Mouse (Mus musculus): ENCODE results near the gene Tmem131l. TPM values are rescaled to one million over a fixed set of nuclear protein-coding genes. Genes with fewer than 3 reads are reported as not detected.

The Tmem131l gene
- polyA plus RNA-seq (2015; fragmentation: Nextera tagmentation; extraction: Ambion mirVana) = 81.1 and 91.8 TPM in 2 replicates

- ATAC-seq = peak; percentile 95
- peak within 1 kb of the TSS; percentile 95 for H3K4me3 ChIP-seq (replicated peaks)
- peak within 1 kb of the TSS; percentile 97 for H3K9ac ChIP-seq (replicated peaks)
- no peaks in the 10 kb centered on the region for H3K36me3 ChIP-seq
- WGBS = under 1% methylated on average over 76 of the region's 100 CpGs
- H3K4me1 ChIP-seq (replicated peaks) = peaks cover 44% of the 10 kb centered on the region
- H3K4me2 ChIP-seq (replicated peaks) = peak within 1 kb of the TSS; percentile 87
- peaks cover 6% of the 10 kb centered on the region; the same call in 1 of the 2 replicates for H3K27me3 ChIP-seq
- H3K27ac ChIP-seq = peak within 1 kb of the TSS; percentile 95
- H3K9me3 ChIP-seq = no peaks in the 10 kb centered on the region
These were observed at the start of gene Tmem131l for GRCm38 (mm10) chr3:84039646-84040475. TSS of gene Tmem131l (minus strand) at chr3:84040175.

GRCm38 (mm10) chr3:84086921-84087320, 46.9 kb upstream of the Tmem131l start:
- no peaks in the 10 kb centered on the region for H3K36me3 ChIP-seq
- H3K4me3 ChIP-seq (replicated peaks) = no peak overlapping the region
- no peak overlapping the region for H3K4me2 ChIP-seq (replicated peaks)
- H3K27me3 ChIP-seq = peaks cover 15% of the 10 kb centered on the region; the same call in 1 of the 2 replicates
- ATAC-seq = no peak
- no peaks in the 10 kb centered on the region for H3K9me3 ChIP-seq
- WGBS = 28% methylated on average over 2 of the region's 2 CpGs
- H3K27ac ChIP-seq = no peak overlapping the region
- peaks cover 7% of the 10 kb centered on the region; the same call in 1 of the 2 replicates for H3K4me1 ChIP-seq (replicated peaks)
- no peak overlapping the region for H3K9ac ChIP-seq (replicated peaks)

GRCm38 (mm10) chr3:84086337-84086736, 46.4 kb upstream of the Tmem131l start:
- Histone ChIP-seq H3K27me3 (peaks cover 15% of the 10 kb centered on the region; the same call in 1 of the 2 replicates), H3K27ac (no peak overlapping the region), H3K36me3 (no peaks in the 10 kb centered on the region), H3K4me2 (replicated peaks) (no peak overlapping the region), H3K4me3 (replicated peaks) (no peak overlapping the region), H3K4me1 (replicated peaks) (peaks cover 7% of the 10 kb centered on the region; the same call in 1 of the 2 replicates), H3K9ac (replicated peaks) (no peak overlapping the region), H3K9me3 (no peaks in the 10 kb centered on the region)
- WGBS = 79% methylated on average over 7 of the region's 7 CpGs
- no peak for ATAC-seq

GRCm38 (mm10) chr3:84085429-84085828, 45.5 kb upstream of the Tmem131l start:
- Histone ChIP-seq H3K9ac (replicated peaks) (no peak overlapping the region), H3K27me3 (peaks cover 15% of the 10 kb centered on the region; the same call in 1 of the 2 replicates), H3K4me2 (replicated peaks) (no peak overlapping the region), H3K9me3 (no peaks in the 10 kb centered on the region), H3K36me3 (no peaks in the 10 kb centered on the region), H3K4me3 (replicated peaks) (no peak overlapping the region), H3K27ac (no peak overlapping the region), H3K4me1 (replicated peaks) (peaks cover 7% of the 10 kb centered on the region; the same call in 1 of the 2 replicates)
- ATAC-seq = no peak
- WGBS = 60% methylated on average over 9 of the region's 9 CpGs

GRCm38 (mm10) chr3:84081208-84081722, 41.3 kb upstream of the Tmem131l start:
- ATAC-seq = no peak
- Histone ChIP-seq H3K4me3 (replicated peaks) (no peak overlapping the region), H3K27me3 (peaks cover 10% of the 10 kb centered on the region; the same call in 1 of the 2 replicates), H3K4me1 (replicated peaks) (peaks cover 7% of the 10 kb centered on the region), H3K9ac (replicated peaks) (no peak overlapping the region), H3K9me3 (no peaks in the 10 kb centered on the region), H3K4me2 (replicated peaks) (no peak overlapping the region), H3K36me3 (no peaks in the 10 kb centered on the region), H3K27ac (no peak overlapping the region)
- 94% methylated on average over 4 of the region's 4 CpGs for WGBS

- H3K36me3 ChIP-seq = no peaks in the 10 kb centered on the region
- peaks cover 7% of the 10 kb centered on the region for H3K4me1 ChIP-seq (replicated peaks)
- WGBS = 47% methylated on average over 7 of the region's 7 CpGs
- ATAC-seq = peak; percentile 73
- H3K9ac ChIP-seq (replicated peaks) = no peak overlapping the region
- peaks cover 9% of the 10 kb centered on the region; the same call in 1 of the 2 replicates for H3K27me3 ChIP-seq
- no peak overlapping the region for H3K27ac ChIP-seq
- no peaks in the 10 kb centered on the region for H3K9me3 ChIP-seq
- no peak overlapping the region for H3K4me2 ChIP-seq (replicated peaks)
- H3K4me3 ChIP-seq (replicated peaks) = no peak overlapping the region
These were observed 40.1 kb upstream of the Tmem131l start for GRCm38 (mm10) chr3:84080074-84080473.

GRCm38 (mm10) chr3:84077505-84077904, 37.5 kb upstream of the Tmem131l start:
- Histone ChIP-seq H3K4me1 (replicated peaks) (peaks cover 7% of the 10 kb centered on the region), H3K4me2 (replicated peaks) (no peak overlapping the region), H3K9me3 (no peaks in the 10 kb centered on the region), H3K27ac (no peak overlapping the region), H3K9ac (replicated peaks) (no peak overlapping the region), H3K36me3 (no peaks in the 10 kb centered on the region), H3K4me3 (replicated peaks) (no peak overlapping the region), H3K27me3 (no peaks in the 10 kb centered on the region)
- WGBS = 86% methylated on average over 4 of the region's 4 CpGs
- ATAC-seq = no peak

GRCm38 (mm10) chr3:84076543-84077332, 36.8 kb upstream of the Tmem131l start:
- Histone ChIP-seq H3K9me3 (no peaks in the 10 kb centered on the region), H3K4me2 (replicated peaks) (no peak overlapping the region), H3K36me3 (no peaks in the 10 kb centered on the region), H3K27ac (no peak overlapping the region), H3K27me3 (no peaks in the 10 kb centered on the region), H3K4me1 (replicated peaks) (peaks cover 7% of the 10 kb centered on the region), H3K9ac (replicated peaks) (no peak overlapping the region), H3K4me3 (replicated peaks) (no peak overlapping the region)
- WGBS = 73% methylated on average over 13 of the region's 13 CpGs
- no peak for ATAC-seq

GRCm38 (mm10) chr3:84075516-84075915, 35.5 kb upstream of the Tmem131l start:
- no peak overlapping the region for H3K27ac ChIP-seq
- WGBS = 87% methylated on average over 4 of the region's 4 CpGs

GRCm38 (mm10) chr3:84074777-84075176, 34.8 kb upstream of the Tmem131l start:
- Histone ChIP-seq H3K4me1 (replicated peaks) (peaks cover 2% of the 10 kb centered on the region), H3K36me3 (no peaks in the 10 kb centered on the region), H3K9me3 (no peaks in the 10 kb centered on the region), H3K4me3 (replicated peaks) (no peak overlapping the region), H3K4me2 (replicated peaks) (no peak overlapping the region), H3K9ac (replicated peaks) (no peak overlapping the region), H3K27ac (no peak overlapping the region), H3K27me3 (no peaks in the 10 kb centered on the region)
- ATAC-seq = no peak
- WGBS = 89% methylated on average over 2 of the region's 2 CpGs

More at GRCm38 (mm10) chr3:84075516-84075915, 35.5 kb upstream of the Tmem131l start:
- Histone ChIP-seq H3K4me3 (replicated peaks) (no peak overlapping the region), H3K36me3 (no peaks in the 10 kb centered on the region), H3K9ac (replicated peaks) (no peak overlapping the region), H3K9me3 (no peaks in the 10 kb centered on the region), H3K4me1 (replicated peaks) (peaks cover 7% of the 10 kb centered on the region), H3K27me3 (no peaks in the 10 kb centered on the region), H3K4me2 (replicated peaks) (no peak overlapping the region)
- no peak for ATAC-seq

GRCm38 (mm10) chr3:84071641-84072040, 31.7 kb upstream of the Tmem131l start:
- Histone ChIP-seq H3K4me3 (replicated peaks) (no peak overlapping the region), H3K4me1 (replicated peaks) (no peaks in the 10 kb centered on the region), H3K27me3 (no peaks in the 10 kb centered on the region), H3K9ac (replicated peaks) (no peak overlapping the region), H3K9me3 (no peaks in the 10 kb centered on the region), H3K27ac (no peak overlapping the region), H3K36me3 (no peaks in the 10 kb centered on the region), H3K4me2 (replicated peaks) (no peak overlapping the region)
- 21% methylated on average over 2 of the region's 2 CpGs for WGBS
- no peak for ATAC-seq

- ATAC-seq = no peak
- no peaks in the 10 kb centered on the region for H3K36me3 ChIP-seq
- no peaks in the 10 kb centered on the region for H3K9me3 ChIP-seq
- no peaks in the 10 kb centered on the region for H3K4me1 ChIP-seq (replicated peaks)
- no peak overlapping the region for H3K9ac ChIP-seq (replicated peaks)
- 88% methylated on average over 8 of the region's 8 CpGs for WGBS
- no peak overlapping the region for H3K27ac ChIP-seq
- H3K27me3 ChIP-seq = no peaks in the 10 kb centered on the region
- no peak overlapping the region for H3K4me3 ChIP-seq (replicated peaks)
- no peak overlapping the region for H3K4me2 ChIP-seq (replicated peaks)
These were observed 30.8 kb upstream of the Tmem131l start for GRCm38 (mm10) chr3:84070811-84071210.
